Mouse (Mus musculus): ENCODE measurements at regions not wholly inside any gene's neighbourhood (a gene's known extent, or its start where the extent isn't known, plus 50 kb on each side); places are given as distances from the start of the nearest gene placed in this dataset.

DNA sequence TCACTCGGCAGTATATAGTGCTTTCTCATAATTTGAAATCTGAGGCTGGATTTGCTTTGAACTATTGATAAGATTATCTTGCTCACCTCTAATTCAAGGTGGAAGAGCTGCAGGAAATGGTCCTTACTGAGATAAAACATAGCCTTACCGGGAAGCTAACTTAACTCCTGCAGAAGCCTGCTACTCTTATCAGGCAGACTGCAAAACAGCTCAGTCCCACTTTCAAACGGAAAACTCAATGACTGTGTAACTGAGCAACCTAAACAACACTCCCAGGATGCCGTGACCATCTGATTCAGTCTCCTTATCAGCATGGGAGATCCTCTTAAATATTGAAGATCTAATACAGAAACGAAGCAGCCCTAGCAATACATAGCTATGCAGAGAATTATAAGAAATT lies 695.3 kb downstream of the Robo2 start:
- H3K4me3 ChIP-seq (replicated peaks; ENCODE audit: low read length): no peak overlapping the region
- TF ChIP-seq CTCF (conservative IDR thresholded peaks at IDR 0.05; ENCODE audit: low read length): no peak
- no peak for TF ChIP-seq NANOG (IDR thresholded peaks at IDR 0.05; ENCODE audit: borderline replicate concordance, low read length)
- TF ChIP-seq POU5F1 (IDR thresholded peaks at IDR 0.05; ENCODE audit: borderline replicate concordance, low read length): no peak
- H3K36me3 ChIP-seq (ENCODE audit: insufficient read depth, low read length): no peaks in the 10 kb centered on the region
- no peaks in the 10 kb centered on the region for H3K9me3 ChIP-seq (ENCODE audit: low read length)
- H3K27me3 ChIP-seq (ENCODE audit: insufficient read depth, low read length): no peaks in the 10 kb centered on the region
- no peaks in the 10 kb centered on the region for H3K4me1 ChIP-seq (replicated peaks; ENCODE audit: low read depth, low read length)

DNA sequence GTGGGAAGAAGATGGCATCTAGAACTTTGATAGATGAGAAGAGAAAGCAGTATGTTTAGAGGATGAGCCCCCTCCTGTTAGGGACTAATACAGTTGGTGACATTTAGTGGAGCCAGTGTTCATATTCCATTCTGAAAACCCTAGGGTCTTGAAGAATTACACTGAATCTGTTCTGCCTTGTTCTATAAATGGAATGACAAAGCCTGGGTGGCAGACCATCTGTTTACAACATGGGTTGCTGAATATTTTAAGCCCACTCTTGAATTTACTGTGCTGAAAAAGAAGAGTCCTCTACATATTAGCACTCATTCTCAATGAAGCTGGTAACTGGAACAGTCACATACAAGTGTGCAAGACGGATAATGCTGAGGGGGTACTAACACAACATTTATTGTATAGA lies 704.6 kb downstream of the Robo2 start:
- Histone ChIP-seq H3K9me3 (ENCODE audit: low read length) (no peaks in the 10 kb centered on the region), H3K4me3 (replicated peaks; ENCODE audit: low read length) (no peak overlapping the region), H3K36me3 (ENCODE audit: insufficient read depth, low read length) (no peaks in the 10 kb centered on the region), H3K4me1 (replicated peaks; ENCODE audit: low read depth, low read length) (no peaks in the 10 kb centered on the region), H3K27me3 (ENCODE audit: insufficient read depth, low read length) (no peaks in the 10 kb centered on the region)
- TF ChIP-seq POU5F1 (IDR thresholded peaks at IDR 0.05; ENCODE audit: borderline replicate concordance, low read length): no peak
- TF ChIP-seq CTCF (conservative IDR thresholded peaks at IDR 0.05; ENCODE audit: low read length): no peak
- no peak for TF ChIP-seq NANOG (IDR thresholded peaks at IDR 0.05; ENCODE audit: borderline replicate concordance, low read length)

DNA sequence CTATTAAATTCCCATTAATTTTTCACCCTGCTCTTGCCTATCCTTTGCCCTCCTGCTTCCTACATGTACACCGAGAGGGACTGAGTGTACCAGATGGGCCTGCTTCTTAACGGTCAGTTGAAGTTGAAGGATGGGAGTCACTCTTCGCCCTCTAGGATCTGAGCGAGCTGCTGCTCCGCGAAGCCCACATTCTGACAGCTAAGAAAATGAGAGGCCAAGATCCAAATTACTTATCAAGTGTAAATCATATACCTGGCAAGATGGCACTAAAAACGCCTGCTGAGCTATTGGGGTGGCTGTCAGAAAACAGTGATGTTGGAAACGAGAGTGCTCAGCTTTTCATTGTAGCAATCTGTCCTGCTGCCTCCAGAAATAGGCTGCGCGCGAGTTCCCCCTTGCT lies 722.4 kb downstream of the Robo2 start:
- H3K36me3 ChIP-seq (ENCODE audit: insufficient read depth, low read length): no peaks in the 10 kb centered on the region
- H3K9me3 ChIP-seq (ENCODE audit: low read length): no peaks in the 10 kb centered on the region
- no peaks in the 10 kb centered on the region for H3K27me3 ChIP-seq (ENCODE audit: insufficient read depth, low read length)
- no peak overlapping the region for H3K4me3 ChIP-seq (replicated peaks; ENCODE audit: low read length)
- no peaks in the 10 kb centered on the region for H3K4me1 ChIP-seq (replicated peaks; ENCODE audit: low read depth, low read length)
- TF ChIP-seq POU5F1 (IDR thresholded peaks at IDR 0.05; ENCODE audit: borderline replicate concordance, low read length) (no peak), CTCF (conservative IDR thresholded peaks at IDR 0.05; ENCODE audit: low read length) (no peak), NANOG (IDR thresholded peaks at IDR 0.05; ENCODE audit: borderline replicate concordance, low read length) (no peak)

DNA sequence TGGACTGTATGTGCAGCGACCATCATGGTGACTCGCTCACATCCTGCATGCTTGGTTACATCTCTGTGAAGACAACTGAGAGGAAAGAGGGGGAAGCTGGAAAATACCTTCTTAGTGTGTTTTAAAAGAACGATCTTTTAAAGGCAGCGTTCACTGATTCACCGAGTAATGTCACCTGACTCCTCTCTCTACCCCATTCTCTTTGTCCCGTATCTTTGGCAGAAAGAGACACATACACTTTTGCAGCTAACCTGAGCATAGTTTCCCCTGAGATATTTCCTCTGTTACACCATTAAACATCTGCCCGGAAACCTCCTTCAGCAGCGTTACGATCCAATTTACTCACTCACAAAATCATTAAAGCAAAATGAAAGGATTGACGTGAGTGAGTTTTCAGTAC lies 731.8 kb downstream of the Robo2 start:
- Histone ChIP-seq H3K27me3 (ENCODE audit: insufficient read depth, low read length) (no peaks in the 10 kb centered on the region), H3K9me3 (ENCODE audit: low read length) (no peaks in the 10 kb centered on the region), H3K4me3 (replicated peaks; ENCODE audit: low read length) (no peak overlapping the region), H3K4me1 (replicated peaks; ENCODE audit: low read depth, low read length) (no peaks in the 10 kb centered on the region), H3K36me3 (ENCODE audit: insufficient read depth, low read length) (no peaks in the 10 kb centered on the region)
- TF ChIP-seq POU5F1 (IDR thresholded peaks at IDR 0.05; ENCODE audit: borderline replicate concordance, low read length): no peak
- no peak for TF ChIP-seq NANOG (IDR thresholded peaks at IDR 0.05; ENCODE audit: borderline replicate concordance, low read length)
- TF ChIP-seq CTCF (conservative IDR thresholded peaks at IDR 0.05; ENCODE audit: low read length): no peak

DNA sequence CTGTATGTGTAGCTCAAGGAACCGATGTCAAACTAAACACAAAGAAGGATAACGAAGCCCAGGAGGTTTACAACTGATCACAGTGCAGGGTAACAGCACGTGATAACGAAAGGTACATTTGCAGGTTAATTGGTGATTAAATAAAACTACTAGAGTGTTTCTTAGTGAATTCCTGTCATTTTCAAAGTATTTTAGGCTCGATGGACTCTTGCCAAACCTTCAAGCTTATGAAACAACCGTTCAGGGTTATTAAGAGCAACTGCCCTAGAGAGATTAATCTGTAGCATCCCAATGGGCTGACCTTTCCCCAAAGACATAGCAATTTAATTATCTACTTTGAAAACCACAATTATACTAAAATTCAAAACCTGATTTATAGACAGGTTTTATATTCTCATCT lies 741.1 kb downstream of the Robo2 start:
- Histone ChIP-seq H3K27me3 (ENCODE audit: insufficient read depth, low read length) (peaks cover 2% of the 10 kb centered on the region; the same call in 1 of the 2 replicates), H3K9me3 (ENCODE audit: low read length) (no peaks in the 10 kb centered on the region), H3K36me3 (ENCODE audit: insufficient read depth, low read length) (no peaks in the 10 kb centered on the region), H3K4me1 (replicated peaks; ENCODE audit: low read depth, low read length) (no peaks in the 10 kb centered on the region), H3K4me3 (replicated peaks; ENCODE audit: low read length) (no peak overlapping the region)
- no peak for TF ChIP-seq POU5F1 (IDR thresholded peaks at IDR 0.05; ENCODE audit: borderline replicate concordance, low read length)
- no peak for TF ChIP-seq CTCF (conservative IDR thresholded peaks at IDR 0.05; ENCODE audit: low read length)
- no peak for TF ChIP-seq NANOG (IDR thresholded peaks at IDR 0.05; ENCODE audit: borderline replicate concordance, low read length)

DNA sequence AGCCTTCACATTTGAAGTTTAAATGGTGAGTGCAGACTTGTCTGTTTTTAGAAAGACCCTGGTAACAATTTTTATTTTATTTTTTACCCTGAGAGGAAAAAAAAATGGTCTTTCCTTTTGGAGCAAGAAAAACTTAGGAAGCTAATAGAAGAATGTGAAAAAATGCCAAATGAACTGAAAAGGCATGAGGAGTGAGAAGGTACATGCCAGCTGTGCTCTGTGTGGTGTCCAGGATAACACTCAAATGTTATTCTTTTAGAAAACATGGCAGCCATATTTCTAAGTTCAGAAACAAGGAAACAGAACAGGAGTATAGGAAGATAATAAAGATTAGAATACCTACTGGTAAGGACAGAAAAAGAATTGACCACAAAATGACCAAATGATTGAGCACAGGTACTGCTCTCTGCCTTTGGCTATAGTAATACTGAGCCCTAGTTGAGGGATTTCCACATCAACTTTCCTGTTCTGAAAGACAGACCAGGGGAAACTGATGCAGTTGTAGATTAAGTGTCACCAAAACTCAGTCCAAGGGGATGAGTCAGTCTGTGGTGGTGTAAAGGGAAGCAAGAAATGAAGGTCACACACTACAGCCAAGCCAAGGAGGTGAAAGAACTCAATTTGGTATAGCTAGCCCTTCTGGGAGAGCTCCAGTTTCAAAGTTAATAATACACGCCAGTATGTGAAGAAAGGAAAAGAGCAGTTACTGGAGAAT lies 758.5 kb downstream of the Robo2 start:
- Histone ChIP-seq H3K9me3 (ENCODE audit: low read length) (no peaks in the 10 kb centered on the region), H3K36me3 (ENCODE audit: insufficient read depth, low read length) (no peaks in the 10 kb centered on the region), H3K27me3 (ENCODE audit: insufficient read depth, low read length) (no peaks in the 10 kb centered on the region), H3K4me1 (replicated peaks; ENCODE audit: low read depth, low read length) (no peaks in the 10 kb centered on the region), H3K4me3 (replicated peaks; ENCODE audit: low read length) (no peak overlapping the region)
- TF ChIP-seq CTCF (conservative IDR thresholded peaks at IDR 0.05; ENCODE audit: low read length) (no peak), NANOG (IDR thresholded peaks at IDR 0.05; ENCODE audit: borderline replicate concordance, low read length) (no peak), POU5F1 (IDR thresholded peaks at IDR 0.05; ENCODE audit: borderline replicate concordance, low read length) (no peak)

DNA sequence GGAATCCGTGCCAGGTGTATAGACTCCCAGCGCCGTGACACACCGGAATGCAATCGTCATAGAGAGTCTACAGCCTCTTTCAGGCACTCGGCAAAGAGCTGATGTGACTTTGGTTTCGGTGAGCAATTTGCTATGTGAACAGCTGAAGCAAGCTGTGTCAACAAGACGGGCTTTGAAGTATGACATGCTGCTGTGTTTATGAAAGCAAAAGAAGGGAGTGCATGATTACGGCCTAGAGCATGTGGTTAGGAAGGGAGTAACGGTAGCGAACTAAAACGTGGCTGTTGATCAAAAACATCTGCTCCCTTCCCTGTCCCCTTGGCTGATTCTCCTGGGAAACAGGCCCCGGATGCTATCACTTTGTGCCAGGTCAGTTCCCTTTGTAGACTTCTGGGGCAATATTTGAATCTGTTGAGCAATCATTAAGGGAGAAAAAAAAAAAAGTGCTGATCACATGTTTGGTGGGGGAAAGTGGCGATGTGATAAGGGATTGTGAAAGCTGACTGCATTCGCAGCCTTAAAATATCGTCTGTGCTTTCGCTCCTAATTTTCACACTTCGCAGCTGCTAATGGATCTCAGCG lies 764.3 kb downstream of the Robo2 start:
- TF ChIP-seq NANOG (IDR thresholded peaks at IDR 0.05; ENCODE audit: borderline replicate concordance, low read length): no peak
- TF ChIP-seq POU5F1 (IDR thresholded peaks at IDR 0.05; ENCODE audit: borderline replicate concordance, low read length): no peak
- no peak for TF ChIP-seq CTCF (conservative IDR thresholded peaks at IDR 0.05; ENCODE audit: low read length)
- Histone ChIP-seq H3K4me3 (replicated peaks; ENCODE audit: low read length) (no peak overlapping the region), H3K36me3 (ENCODE audit: insufficient read depth, low read length) (no peaks in the 10 kb centered on the region), H3K4me1 (replicated peaks; ENCODE audit: low read depth, low read length) (no peaks in the 10 kb centered on the region), H3K27me3 (ENCODE audit: insufficient read depth, low read length) (no peaks in the 10 kb centered on the region), H3K9me3 (ENCODE audit: low read length) (no peaks in the 10 kb centered on the region)

DNA sequence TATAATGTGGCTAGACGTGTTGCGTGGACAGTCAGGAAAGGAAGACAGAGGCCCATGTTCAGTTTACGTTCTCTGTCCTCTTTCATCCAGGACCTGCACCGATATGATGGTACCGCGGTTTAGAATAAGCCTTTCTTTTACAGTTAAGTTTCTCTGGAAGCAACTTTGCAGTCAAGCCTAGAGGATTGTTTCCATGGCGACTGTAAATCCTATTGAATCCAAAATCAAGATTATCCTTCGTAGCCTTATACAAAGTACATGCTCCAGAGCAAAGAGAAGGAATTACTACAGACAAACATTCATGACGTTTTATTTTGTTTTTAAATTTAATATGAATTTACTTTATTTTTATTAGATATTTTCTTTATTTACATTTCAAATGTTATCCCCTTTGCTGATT lies 798.6 kb downstream of the Robo2 start:
- Histone ChIP-seq H3K4me3 (replicated peaks; ENCODE audit: low read length) (no peak overlapping the region), H3K27me3 (ENCODE audit: insufficient read depth, low read length) (no peaks in the 10 kb centered on the region), H3K9me3 (ENCODE audit: low read length) (no peaks in the 10 kb centered on the region), H3K4me1 (replicated peaks; ENCODE audit: low read depth, low read length) (no peaks in the 10 kb centered on the region), H3K36me3 (ENCODE audit: insufficient read depth, low read length) (no peaks in the 10 kb centered on the region)
- TF ChIP-seq POU5F1 (IDR thresholded peaks at IDR 0.05; ENCODE audit: borderline replicate concordance, low read length) (no peak), NANOG (IDR thresholded peaks at IDR 0.05; ENCODE audit: borderline replicate concordance, low read length) (no peak), CTCF (conservative IDR thresholded peaks at IDR 0.05; ENCODE audit: low read length) (no peak)

Data from E14TG2a.4 (cell line).